Mouse (Mus musculus) heart, embryonic 16.5 days (tissue): Measurements from ENCODE around the gene Slc45a2. TPM values are rescaled to one million over a fixed set of nuclear protein-coding genes. Genes with fewer than 3 reads are reported as not detected.

ENCODE experiments used
- ATAC-seq: fragments of 200-750 bp; cut with Nextera tagmentation; replicated peaks from 2 replicates; pipeline ENCODE4 v1.8.0; 2017; ENCODE audit warnings: moderate number of reproducible peaks; ENCODE audit not compliant: insufficient read depth, low FRiP score; ENCODE audit errors: extremely low read depth
- H3K27ac ChIP-seq: fragments of 300-500 bp; sonication (generic); 2 replicates; pipeline ENCODE4 v1.5.1; 2014; ENCODE audit warnings: mild to moderate bottlenecking, low read length, control low read depth, moderate library complexity
- H3K27me3 ChIP-seq: fragments of 300-500 bp; sonication (generic); 2 replicates; pipeline ENCODE4 v1.6.1; 2014; ENCODE audit warnings: low read length, mixed read lengths; ENCODE audit not compliant: control insufficient read depth, insufficient read depth
- H3K36me3 ChIP-seq: fragments of 300-500 bp; sonication (generic); 2 replicates; pipeline ENCODE4 v1.6.1; 2014; ENCODE audit not compliant: control insufficient read depth, insufficient read depth
- H3K4me1 ChIP-seq: fragments of 300-500 bp; sonication (generic); 2 replicates; pipeline ENCODE4 v1.6.1; 2014; ENCODE audit warnings: low read length, mixed read lengths; ENCODE audit not compliant: control insufficient read depth, insufficient read depth
- H3K4me2 ChIP-seq: fragments of 300-500 bp; sonication (generic); 2 replicates; pipeline ENCODE4 v1.6.1; 2014; ENCODE audit warnings: low read depth, mild to moderate bottlenecking, control low read depth, low read length
- H3K4me3 ChIP-seq: fragments of 300-500 bp; sonication (generic); 2 replicates; pipeline ENCODE4 v1.5.1; 2014; ENCODE audit warnings: mild to moderate bottlenecking, control low read depth, low read length
- H3K9ac ChIP-seq: fragments of 300-500 bp; sonication (generic); 2 replicates; pipeline ENCODE4 v1.6.1; 2014; ENCODE audit warnings: low read length, control low read depth
- H3K9me3 ChIP-seq: fragments of 300-500 bp; sonication (generic); replicated peaks from 2 replicates; pipeline ENCODE4 v1.6.1; 2016; ENCODE audit warnings: low read length; ENCODE audit not compliant: control insufficient read depth
- WGBS: fragments of 180-500 bp; shearing (Covaris S2); extraction: QIAGEN DNeasy Blood & Tissue Kit; methylation state at CpG from one replicate; pipeline ENCODE4 v1.1.7; 2014; 5-methylcytosine and 5-hydroxymethylcytosine counted together
- polyA plus RNA-seq: library from polyadenylated mRNA; unstranded; fragments of >200 nt; fragmentation: Nextera tagmentation; extraction: Ambion mirVana; gene quantifications from 2 replicates; pipeline ENCODE4 v1.2.1, GENCODE M21; 2015

Slc45a2 gene
- polyA plus RNA-seq, 1 experiment from 2014 or later: not detected

DNA sequence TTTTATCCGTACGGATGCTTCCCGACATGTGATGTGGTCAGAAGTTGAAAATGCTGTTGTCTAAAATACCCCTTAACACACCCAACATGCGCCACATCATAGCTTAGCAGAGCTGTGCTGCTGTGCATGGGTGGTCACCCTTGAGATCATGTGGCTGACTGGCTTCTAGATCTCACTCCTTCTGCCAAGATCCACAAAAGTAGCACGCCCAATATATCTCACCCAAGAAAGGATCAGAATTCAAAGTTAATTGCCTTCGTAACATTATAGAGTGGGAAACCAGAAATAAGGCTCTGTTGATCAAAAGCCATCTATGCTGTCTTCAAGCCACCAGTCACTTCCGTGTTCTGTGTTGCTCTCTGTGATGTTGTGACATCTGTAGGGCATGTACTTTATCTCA lies 67.4 kb downstream of the Slc45a2 start:
- Histone ChIP-seq H3K9me3 (no peaks in the 10 kb centered on the region), H3K9ac (no peak overlapping the region), H3K4me1 (peaks cover 14% of the 10 kb centered on the region), H3K27me3 (no peaks in the 10 kb centered on the region), H3K4me3 (no peak overlapping the region), H3K4me2 (no peak overlapping the region), H3K36me3 (no peaks in the 10 kb centered on the region), H3K27ac (no peak overlapping the region)
- 73% methylated on average over 7 of the region's 7 CpGs for WGBS
- ATAC-seq: no peak

DNA sequence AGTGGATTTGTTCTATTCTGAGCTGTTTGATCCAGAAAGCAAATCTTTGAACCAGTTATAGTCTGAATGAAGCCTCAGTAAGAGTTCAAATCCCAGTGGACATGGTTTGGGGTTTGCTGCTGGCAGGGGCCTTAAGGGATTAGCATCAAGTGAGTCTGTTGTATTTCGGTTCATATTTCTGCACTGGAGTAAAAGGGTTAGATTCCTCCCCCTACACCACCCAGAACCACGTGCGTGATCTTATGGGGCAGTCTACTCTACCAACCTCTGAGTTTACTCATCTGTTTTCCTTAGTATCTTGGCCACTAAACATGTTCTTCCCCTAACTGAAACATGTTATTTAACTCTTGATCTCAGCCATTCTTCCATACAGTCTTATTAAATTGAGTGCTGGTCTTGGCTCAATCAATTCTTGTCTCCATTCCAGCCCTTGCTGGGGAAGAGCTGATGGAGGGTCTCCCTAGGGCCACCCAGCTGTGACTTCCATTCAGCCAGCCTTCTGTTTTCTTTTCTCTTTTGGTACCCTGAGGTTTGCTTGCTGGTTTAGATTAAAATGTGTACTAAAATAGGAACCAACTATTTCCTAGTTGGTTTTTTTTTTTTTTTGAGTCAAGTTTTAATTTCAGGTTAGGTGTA lies 75.3 kb downstream of the Slc45a2 start:
- H3K4me1 ChIP-seq: no peaks in the 10 kb centered on the region
- no peaks in the 10 kb centered on the region for H3K36me3 ChIP-seq
- no peak overlapping the region for H3K27ac ChIP-seq
- no peak overlapping the region for H3K9ac ChIP-seq
- H3K9me3 ChIP-seq: no peaks in the 10 kb centered on the region
- no peaks in the 10 kb centered on the region for H3K27me3 ChIP-seq
- no peak overlapping the region for H3K4me2 ChIP-seq
- 82% methylated on average over 3 of the region's 3 CpGs for WGBS
- H3K4me3 ChIP-seq: no peak overlapping the region
- no peak for ATAC-seq

Other genes with a start within 250 kb of the Slc45a2 start
- 1.4 and 3.2 TPM in 2 replicates for gene C1qtnf3, start 48.4 kb upstream of the Slc45a2 start, polyA plus RNA-seq
- gene Amacr, start 19.0 kb upstream of the Slc45a2 start, polyA plus RNA-seq: 15.4 and 22.9 TPM in 2 replicates
- 0.05 TPM in 2 replicates for gene Rxfp3, start 37.3 kb downstream of the Slc45a2 start, polyA plus RNA-seq
- gene Adamts12, start 64.1 kb downstream of the Slc45a2 start, polyA plus RNA-seq: 1.9 and 2.0 TPM in 2 replicates